Mouse (Mus musculus): ENCODE data around the gene Mettl5.

- TF ChIP-seq CTCF (IDR thresholded peaks at IDR 0.05; ENCODE audit: low read depth) (peak; percentile 80), EP300 (IDR thresholded peaks at IDR 0.05; ENCODE audit: low read depth) (no peak)
Observed at GRCm38 (mm10) chr2:69885451-69886305, at the start of gene Mettl5.
